In genomic region chr10:84488315-84488714, GRCm38 (mm10) we compare ENCODE assay signal across 8 mouse cellular contexts. TPM values are rescaled to one million over a fixed set of nuclear protein-coding genes. Genes with fewer than 3 reads are reported as not detected.
DNase-seq lines count a peak whose midpoint lies in the region; ATAC-seq and TF ChIP-seq lines count a peak whose summit lies in the region.

No protein-coding gene starts in this region.

- no peaks in the 10 kb centered on the region for H3K36me3 ChIP-seq in midbrain, embryonic 10.5 days
- H3K36me3 ChIP-seq in midbrain, embryonic 15.5 days (replicated peaks), result no peaks in the 10 kb centered on the region
- H3K36me3 ChIP-seq in heart, postnatal 0 days (replicated peaks; ENCODE audit: control insufficient read depth, insufficient read depth, low read length), result no peaks in the 10 kb centered on the region
- H3K36me3 ChIP-seq in liver, adult 2 months (ENCODE audit: control insufficient read depth, insufficient read depth, low read length), result no peaks in the 10 kb centered on the region
- no peaks in the 10 kb centered on the region for H3K36me3 ChIP-seq in midbrain, embryonic 13.5 days

- no peak overlapping the region for H3K27ac ChIP-seq in midbrain, embryonic 10.5 days (replicated peaks)
- H3K27ac ChIP-seq in midbrain, embryonic 15.5 days, result no peak overlapping the region
- no peak overlapping the region for H3K27ac ChIP-seq in heart, postnatal 0 days (ENCODE audit: low read depth)
- H3K27ac ChIP-seq in liver, adult 2 months (replicated peaks; ENCODE audit: insufficient read depth, low read depth, low read length), result no peak overlapping the region
- no peak overlapping the region for H3K27ac ChIP-seq in midbrain, embryonic 13.5 days

- no peaks in the 10 kb centered on the region for H3K79me2 ChIP-seq in liver, adult 2 months (ENCODE audit: control insufficient read depth, insufficient read depth, low read length)

- H3K9me3 ChIP-seq in midbrain, embryonic 10.5 days (replicated peaks), result no peaks in the 10 kb centered on the region
- H3K9me3 ChIP-seq in midbrain, embryonic 15.5 days, result no peaks in the 10 kb centered on the region
- no peaks in the 10 kb centered on the region for H3K9me3 ChIP-seq in heart, postnatal 0 days (replicated peaks; ENCODE audit: control insufficient read depth, low read length)
- no peaks in the 10 kb centered on the region for H3K9me3 ChIP-seq in midbrain, embryonic 13.5 days

- ATAC-seq in midbrain, embryonic 15.5 days (replicated peaks), result no peak
- no peak; the same call in 1 of the 2 replicates for ATAC-seq in heart, postnatal 0 days (ENCODE audit: insufficient read depth, low read depth)
- no peak for ATAC-seq in midbrain, embryonic 13.5 days

- H3K9ac ChIP-seq in midbrain, embryonic 15.5 days, result no peak overlapping the region
- H3K9ac ChIP-seq in heart, postnatal 0 days (replicated peaks; ENCODE audit: low read depth, low read length), result no peak overlapping the region
- H3K9ac ChIP-seq in liver, adult 2 months (ENCODE audit: low read depth, low read length), result no peak overlapping the region
- H3K9ac ChIP-seq in midbrain, embryonic 13.5 days (replicated peaks), result no peak overlapping the region

- H3K4me1 ChIP-seq in midbrain, embryonic 10.5 days, result 0 out of 2 replicates have a peak, but pooled peaks cover 6% of the 10 kb centered on the region
- H3K4me1 ChIP-seq in midbrain, embryonic 15.5 days, result no peaks in the 10 kb centered on the region
- no peaks in the 10 kb centered on the region for H3K4me1 ChIP-seq in heart, postnatal 0 days (ENCODE audit: control insufficient read depth, insufficient read depth)
- H3K4me1 ChIP-seq in liver, adult 2 months (ENCODE audit: control insufficient read depth, insufficient read depth, low read length), result no peaks in the 10 kb centered on the region
- H3K4me1 ChIP-seq in midbrain, embryonic 13.5 days (replicated peaks), result no peaks in the 10 kb centered on the region

- no peak overlapping the region for H3K4me3 ChIP-seq in midbrain, embryonic 10.5 days
- no peak overlapping the region for H3K4me3 ChIP-seq in midbrain, embryonic 15.5 days
- H3K4me3 ChIP-seq in heart, postnatal 0 days (ENCODE audit: low read depth, low read length), result no peak overlapping the region
- H3K4me3 ChIP-seq in liver, adult 2 months (ENCODE audit: insufficient read depth, low read depth, low read length), result no peak overlapping the region
- no peak overlapping the region for H3K4me3 ChIP-seq in midbrain, embryonic 13.5 days (replicated peaks)

- H3K4me2 ChIP-seq in midbrain, embryonic 15.5 days, result no peak overlapping the region
- H3K4me2 ChIP-seq in heart, postnatal 0 days (ENCODE audit: low read depth, low read length), result no peak overlapping the region
- H3K4me2 ChIP-seq in midbrain, embryonic 13.5 days (replicated peaks), result no peak overlapping the region

- 43% methylated on average over 6 of the region's 6 CpGs for WGBS in midbrain, embryonic 10.5 days
- WGBS in midbrain, embryonic 15.5 days, result 40% methylated on average over 6 of the region's 6 CpGs
- WGBS in heart, postnatal 0 days, result 40% methylated on average over 6 of the region's 6 CpGs
- WGBS in liver, adult 2 months, result 39% methylated on average over 6 of the region's 6 CpGs
- 35% methylated on average over 6 of the region's 6 CpGs for WGBS in midbrain, embryonic 13.5 days

- peak; percentile 59 for DNase-seq in midbrain, embryonic 10.5 days (ENCODE audit: low spot score)
- DNase-seq in T-cell, adult 2 months (ENCODE audit: low spot score), result peak; percentile 54
- DNase-seq in cerebellum, postnatal 25 days, result peak; percentile 35 to 58
- peak; percentile 54 for DNase-seq in heart, postnatal 0 days (ENCODE audit: low spot score)
- DNase-seq in liver, adult 2 months (ENCODE audit: extremely low read depth, low read depth, low spot score), result peak; percentile 34
- DNase-seq in retina, postnatal 1 day, result peak; percentile 64

- TF ChIP-seq EP300 in heart, postnatal 0 days (IDR thresholded peaks at IDR 0.05; ENCODE audit: low read depth), result no peak

- H3K27me3 ChIP-seq in midbrain, embryonic 10.5 days (ENCODE audit: low read depth, poor library complexity, severe bottlenecking), result no peaks in the 10 kb centered on the region
- H3K27me3 ChIP-seq in midbrain, embryonic 15.5 days (replicated peaks), result no peaks in the 10 kb centered on the region
- no peaks in the 10 kb centered on the region for H3K27me3 ChIP-seq in heart, postnatal 0 days (ENCODE audit: control insufficient read depth, insufficient read depth, low read length)
- no peaks in the 10 kb centered on the region for H3K27me3 ChIP-seq in liver, adult 2 months (ENCODE audit: control insufficient read depth, insufficient read depth, low read length)
- H3K27me3 ChIP-seq in midbrain, embryonic 13.5 days, result no peaks in the 10 kb centered on the region

- no peak for TF ChIP-seq POLR2A in liver, adult 2 months (IDR thresholded peaks at IDR 0.05; ENCODE audit: extremely low read depth, insufficient read depth, low read length)

- peak; percentile 56 for TF ChIP-seq CTCF in heart, postnatal 0 days (IDR thresholded peaks at IDR 0.05; ENCODE audit: low read depth)
- peak; percentile 84 for TF ChIP-seq CTCF in liver, adult 2 months (IDR thresholded peaks at IDR 0.05; ENCODE audit: low read depth, low read length)

RNA-seq across cellular contexts. Expression of gene Ckap4, which starts 45.5 kb away (rescaled TPM):
- 66.1 and 69.7 TPM in 2 replicates for polyA plus RNA-seq in midbrain, embryonic 10.5 days (2016; fragmentation: Nextera tagmentation; extraction: Ambion mirVana)
- 53.2 and 56.3 TPM in 2 replicates for polyA plus RNA-seq in midbrain, embryonic 15.5 days (2015; fragmentation: Nextera tagmentation; extraction: Ambion mirVana)
- 59.8 and 83.8 TPM in 2 replicates for total RNA-seq in heart, postnatal 0 days (2014; rRNA removed; ENCODE audit: low replicate concordance)
- 42.6 and 45.6 TPM in 2 replicates for polyA plus RNA-seq in heart, postnatal 0 days (2015; fragmentation: Nextera tagmentation; extraction: Ambion mirVana)
- 0.83 and 1.5 TPM in 2 replicates for total RNA-seq in liver, adult 2 months (2014; rRNA removed)
- polyA plus RNA-seq in liver, adult 2 months (2012; rRNA removed), result 1.5 TPM in 2 replicates
- 48.7 and 60.9 TPM in 2 replicates for polyA plus RNA-seq in midbrain, embryonic 13.5 days (2015; fragmentation: Nextera tagmentation; extraction: Ambion mirVana)

RNA-seq across cellular contexts. Expression of gene Nuak1, which starts 47.9 kb away (rescaled TPM):
- polyA plus RNA-seq in midbrain, embryonic 10.5 days (2016; fragmentation: Nextera tagmentation; extraction: Ambion mirVana), result 3.0 and 4.0 TPM in 2 replicates
- 5.0 and 6.4 TPM in 2 replicates for polyA plus RNA-seq in midbrain, embryonic 15.5 days (2015; fragmentation: Nextera tagmentation; extraction: Ambion mirVana)
- total RNA-seq in heart, postnatal 0 days (2014; rRNA removed; ENCODE audit: low replicate concordance), result 33.6 and 36.8 TPM in 2 replicates
- 1.4 and 1.7 TPM in 2 replicates for polyA plus RNA-seq in heart, postnatal 0 days (2015; fragmentation: Nextera tagmentation; extraction: Ambion mirVana)
- total RNA-seq in liver, adult 2 months (2014; rRNA removed), result 0.65 and 0.87 TPM in 2 replicates
- 1.4 and 2.8 TPM in 2 replicates for polyA plus RNA-seq in liver, adult 2 months (2012; rRNA removed)
- 4.9 and 5.0 TPM in 2 replicates for polyA plus RNA-seq in midbrain, embryonic 13.5 days (2015; fragmentation: Nextera tagmentation; extraction: Ambion mirVana)

Comparison
In these comparisons a context has a peak if more than half of its experiments do, and no peak if none do; other contexts are left out.
1. RNA of gene Ckap4, which starts 45.5 kb away (polyA plus RNA-seq): 66.1 to 69.7 TPM in midbrain, embryonic 10.5 days, 48.7 to 60.9 TPM in midbrain, embryonic 13.5 days, 53.2 to 56.3 TPM in midbrain, embryonic 15.5 days and 42.6 to 45.6 TPM in heart, postnatal 0 days; 1.5 TPM in liver, adult 2 months; every median in the first group is over 10 times any median in the second.
2. Peak in every context shown above with its lines, with median percentiles within 50 percentile points of each other: DNase-seq.